Mouse (Mus musculus) gastrocnemius, adult 8-10 months (tissue): ENCODE results near the gene Acbd7. TPM values are rescaled to one million over a fixed set of nuclear protein-coding genes. Genes with fewer than 3 reads are reported as not detected.
A peak's percentile ranks its signal among the peaks of the same experiment; 100 is the strongest.

Experiments used
- DNase-seq, 2 experiments: peaks; one replicate each; pipeline ENCODE4 v3.0.0; 2022; ENCODE audit warnings: low spot score in 2 of 2
- total RNA-seq, 4 experiments: library from RNA; stranded (reverse); gene quantifications; 2 replicates each; pipeline ENCODE4 v1.2.4; 2022

The Acbd7 gene
- 1 to 10 TPM in 1 of 4 experiments, not detected in 3; 1.4 TPM for total RNA-seq

DNA sequence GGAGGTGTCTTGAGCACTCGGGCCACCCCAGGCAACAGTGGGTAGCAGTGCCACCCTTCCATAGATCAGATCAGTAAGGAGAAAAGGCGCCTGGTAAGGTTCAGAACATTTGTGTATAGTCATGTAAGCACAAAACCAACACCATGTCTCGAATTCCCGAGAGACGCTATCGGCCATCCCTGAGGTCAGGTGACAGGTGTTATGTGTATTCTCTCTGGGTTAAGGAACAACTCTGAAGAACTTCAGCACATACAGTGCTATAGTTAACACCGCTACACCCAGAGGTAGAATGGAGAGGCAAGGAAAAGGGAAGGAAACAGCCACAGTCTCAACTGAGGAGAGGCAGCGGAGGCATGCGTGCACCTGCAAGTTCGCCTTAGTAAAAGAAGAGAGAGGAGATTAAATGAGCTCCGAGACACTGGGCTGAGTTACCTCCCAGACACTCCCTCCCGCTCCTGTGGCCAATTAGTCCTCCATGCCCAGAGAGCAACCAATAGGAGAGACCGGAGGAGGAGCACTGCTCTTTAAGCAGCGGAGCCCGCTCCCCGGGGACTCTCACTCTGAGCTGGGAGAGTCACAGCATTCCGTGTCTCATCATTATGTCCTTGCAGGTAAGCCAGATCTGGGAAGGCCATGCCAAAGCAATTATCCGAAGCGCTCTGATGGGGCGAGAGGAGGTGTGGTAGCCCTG lies at the start of gene Acbd7:
Gene Acbd7, plus strand, starts transcription at position 558 of the 691 bp plus-strand sequence.
- peak in 1 of 2 experiments; percentile 10 for DNase-seq

DNA sequence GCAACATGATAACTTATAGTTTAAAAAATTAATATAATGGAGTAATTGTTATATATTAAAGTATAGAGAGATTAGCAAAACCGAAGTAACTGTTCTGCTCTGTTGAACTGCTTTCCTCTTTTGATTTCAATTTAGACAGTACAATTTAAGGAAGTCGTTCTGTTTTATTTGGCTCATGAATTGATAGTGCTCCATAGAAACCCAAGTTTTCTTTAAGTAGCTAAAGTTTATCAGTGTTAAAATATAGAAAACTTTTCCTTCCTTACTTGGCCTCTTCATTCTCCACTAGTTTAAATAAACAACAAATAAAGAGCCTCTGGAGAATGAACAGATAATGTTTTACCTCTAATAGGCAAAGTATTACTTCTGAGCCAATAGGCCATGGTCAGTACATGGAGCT lies 49.7 kb upstream of the Acbd7 start:
- no peak for DNase-seq

DNA sequence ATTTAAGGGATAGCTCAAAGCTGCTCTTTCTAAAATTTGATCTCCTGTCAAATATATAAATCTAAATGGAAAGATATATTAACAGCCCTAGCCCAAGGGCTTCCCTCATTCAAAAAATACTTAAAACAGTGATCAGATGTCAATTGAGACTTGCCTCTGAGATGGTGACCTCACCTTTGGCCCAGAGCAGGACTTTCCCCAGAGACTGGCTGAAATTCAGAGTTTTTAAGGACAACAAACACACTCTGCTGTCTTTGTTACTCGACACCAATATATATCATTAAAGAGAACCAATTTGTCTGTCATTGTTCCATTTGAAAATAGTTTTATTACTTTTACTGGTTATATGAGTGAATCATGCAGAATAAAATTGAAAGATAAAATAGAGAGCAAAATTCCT lies 46.4 kb upstream of the Acbd7 start:
- DNase-seq: no peak

DNA sequence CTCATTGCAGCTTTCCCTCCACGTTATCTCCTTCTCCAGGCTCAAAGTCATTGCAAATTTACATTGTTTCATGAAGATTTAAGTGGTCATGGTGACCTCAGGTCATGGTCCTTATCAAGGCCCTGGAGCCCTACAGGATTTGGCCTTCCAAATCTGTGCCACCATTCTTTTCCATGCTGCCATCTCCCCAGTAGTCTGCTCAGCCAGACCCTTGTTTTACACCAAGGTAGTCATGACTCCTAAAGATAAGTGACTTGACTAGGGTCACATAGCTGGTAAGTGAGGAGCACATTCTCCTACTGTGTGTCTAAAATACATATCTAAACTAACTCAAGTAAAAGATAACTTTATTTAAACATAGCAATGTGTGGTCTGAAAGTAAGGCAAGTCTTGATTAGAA lies 43.8 kb upstream of the Acbd7 start:
- no peak for DNase-seq

DNA sequence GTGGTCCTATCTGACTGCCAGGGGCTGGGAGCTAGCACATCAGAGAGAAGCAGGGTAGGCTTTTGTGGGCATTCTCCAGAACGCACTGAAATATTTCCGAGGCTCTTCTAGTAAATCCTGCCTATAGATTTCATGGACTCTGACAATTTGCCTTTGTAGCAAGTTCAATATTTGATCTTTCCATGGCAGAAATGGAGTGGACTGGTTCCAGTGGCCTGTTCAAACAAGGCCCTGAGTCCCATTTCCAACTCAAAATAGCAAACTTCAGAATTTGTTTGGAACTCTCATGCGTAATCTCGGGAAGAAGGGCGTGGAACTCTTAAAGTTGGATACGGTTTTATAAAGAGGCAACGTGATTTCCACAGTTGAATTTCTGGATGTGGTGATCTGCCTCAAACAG lies 40.1 kb upstream of the Acbd7 start:
- DNase-seq: no peak

DNA sequence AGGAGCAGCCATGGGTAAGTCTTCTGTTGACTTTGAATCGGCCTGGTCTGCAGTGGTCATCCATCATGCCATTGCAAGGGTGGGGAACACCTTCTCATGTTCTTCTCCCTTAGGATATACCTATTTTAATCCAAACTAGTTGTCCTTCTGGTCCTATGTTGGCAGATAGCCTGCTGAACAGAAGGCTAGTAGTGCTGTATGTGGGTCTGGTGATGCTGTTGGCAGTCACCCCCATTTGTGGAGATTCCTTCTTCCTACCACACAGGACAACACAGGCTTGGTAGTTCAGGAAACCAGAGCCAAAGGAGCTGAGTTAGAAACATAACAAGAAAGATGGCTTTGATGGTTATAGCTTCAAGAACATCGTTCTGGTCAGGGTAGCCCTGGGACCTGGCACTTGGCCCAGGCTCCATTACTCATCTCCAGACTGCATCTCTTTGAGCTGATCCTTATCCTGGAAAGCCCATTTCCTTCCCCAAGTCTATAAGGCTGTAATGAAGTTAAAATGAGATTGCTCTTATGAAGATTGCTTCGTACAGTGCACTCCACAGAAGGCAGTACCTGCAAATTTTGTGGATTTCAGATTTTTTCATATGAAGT lies 30.4 kb upstream of the Acbd7 start:
- peak in 1 of 2 experiments; percentile 13 for DNase-seq

DNA sequence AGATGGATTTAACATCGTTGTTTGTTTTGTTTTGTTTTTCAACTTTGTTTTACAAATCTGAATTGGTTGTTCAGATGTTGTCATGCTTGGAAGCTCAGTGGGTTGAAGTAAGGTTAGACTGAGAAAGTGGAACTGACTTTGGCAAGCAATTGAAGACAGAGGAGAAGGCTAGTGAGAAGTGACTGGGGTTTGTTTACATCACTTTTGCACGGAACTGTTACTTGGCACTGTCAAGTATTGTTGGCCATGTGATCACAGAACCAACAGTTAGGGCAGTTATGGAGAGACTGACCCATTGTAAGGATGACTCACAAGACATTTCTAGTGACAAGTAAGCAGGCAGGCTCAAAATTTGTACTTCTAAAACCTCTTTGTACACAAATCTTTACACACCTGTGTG lies 12.8 kb upstream of the Acbd7 start:
- no peak for DNase-seq

DNA sequence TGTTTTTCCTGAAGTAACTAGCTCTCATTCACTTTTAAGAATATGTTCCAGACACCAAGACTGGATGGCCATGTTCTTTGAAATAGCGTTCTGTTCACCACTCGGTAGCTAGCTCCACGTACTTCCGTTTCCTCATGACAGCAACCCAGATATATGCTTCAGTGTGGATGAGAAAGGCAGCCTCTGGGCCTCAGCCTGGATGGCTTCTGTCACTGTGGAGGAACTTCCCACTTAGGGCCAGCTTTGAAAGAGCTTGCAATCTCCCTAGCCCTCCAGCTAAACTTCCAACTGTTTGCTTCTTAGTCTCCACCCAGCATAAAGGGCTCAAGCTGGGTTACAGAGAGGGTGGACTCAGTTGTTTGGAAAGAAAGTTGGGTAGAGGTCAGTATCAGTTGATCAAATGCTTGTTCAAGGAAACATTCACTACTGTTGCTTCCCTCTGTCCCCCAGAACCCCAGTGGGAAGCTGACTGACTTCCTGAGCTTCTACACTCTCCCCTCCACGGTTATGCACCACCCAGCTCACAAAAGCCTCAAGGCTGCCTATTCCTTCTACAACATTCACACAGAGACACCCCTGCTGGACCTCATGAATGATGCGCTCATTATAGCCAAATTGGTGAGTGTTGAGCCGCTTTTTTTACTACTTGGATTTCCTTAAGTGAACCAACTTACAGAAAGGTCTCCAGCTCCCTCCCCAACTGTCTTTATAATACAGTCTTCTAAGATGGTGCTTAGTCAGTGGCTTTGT lies 11.4 kb upstream of the Acbd7 start:
- DNase-seq: no peak

DNA sequence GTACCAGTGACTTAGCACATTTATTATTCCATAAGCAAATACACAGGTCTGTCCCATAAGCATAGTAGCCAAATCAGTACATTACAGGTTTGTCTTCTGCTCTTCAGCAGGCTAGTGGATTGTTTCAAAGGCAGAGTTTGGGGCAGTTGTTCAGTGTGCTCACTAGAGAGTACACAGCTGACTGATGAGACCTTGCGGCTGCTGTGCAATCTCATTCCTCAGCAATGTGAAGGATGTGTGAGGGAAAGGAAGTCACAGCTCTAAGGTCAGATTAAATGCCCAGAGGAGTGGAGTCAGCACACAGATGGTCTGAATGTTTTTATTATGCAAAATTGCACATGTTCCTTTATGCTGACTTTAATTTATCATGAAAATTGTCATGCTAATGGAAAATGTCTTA lies 9.4 kb upstream of the Acbd7 start:
- DNase-seq: no peak

DNA sequence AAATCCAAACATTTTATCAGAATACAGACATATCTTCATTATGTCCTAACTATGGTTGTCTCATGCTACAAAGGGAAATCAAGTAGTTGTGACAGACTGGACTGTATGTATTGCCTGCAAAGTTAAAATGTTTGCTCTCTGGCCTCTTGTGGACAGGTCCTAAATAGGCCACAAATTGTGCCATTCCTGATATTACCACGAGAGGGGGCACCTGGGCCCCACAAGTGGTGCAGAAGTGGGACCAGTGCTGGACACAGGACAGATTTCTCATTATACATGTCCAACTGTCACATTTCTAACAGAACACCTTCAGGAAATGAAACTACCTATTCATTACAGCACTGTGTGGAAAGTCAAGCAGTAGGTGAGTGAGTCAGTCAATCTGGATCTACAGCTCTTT lies 8.6 kb upstream of the Acbd7 start:
- peak; percentile 35 to 43 for DNase-seq

DNA sequence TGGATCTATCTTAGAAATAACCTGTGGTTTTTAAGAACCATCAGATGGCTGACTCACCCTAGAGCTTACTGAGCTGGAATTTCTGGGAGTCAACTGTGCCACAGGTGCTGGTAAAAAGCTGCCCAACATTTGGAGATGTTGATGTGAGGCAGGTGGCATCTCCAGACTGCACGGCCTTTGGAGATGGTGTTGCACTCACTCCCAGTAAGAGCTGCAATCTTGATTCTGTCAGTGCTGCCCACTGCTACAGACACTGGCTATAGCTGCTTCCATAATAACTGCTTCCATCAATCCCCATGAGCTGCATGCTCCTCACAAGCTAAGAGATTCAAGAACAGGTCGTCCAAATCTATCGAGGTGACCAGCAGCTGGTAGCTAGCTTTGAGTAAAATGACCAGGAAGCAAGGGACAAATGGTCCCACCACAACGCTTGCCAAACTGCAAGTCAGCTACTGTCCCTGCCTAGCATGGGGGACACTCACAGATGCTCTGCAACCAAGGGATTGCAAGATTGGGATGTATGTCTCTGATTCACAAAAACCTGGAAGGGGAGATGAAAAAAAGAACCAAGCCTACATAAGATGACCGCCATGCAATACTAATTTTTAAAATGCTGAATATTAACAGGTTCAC lies 4.8 kb upstream of the Acbd7 start:
- DNase-seq: no peak

DNA sequence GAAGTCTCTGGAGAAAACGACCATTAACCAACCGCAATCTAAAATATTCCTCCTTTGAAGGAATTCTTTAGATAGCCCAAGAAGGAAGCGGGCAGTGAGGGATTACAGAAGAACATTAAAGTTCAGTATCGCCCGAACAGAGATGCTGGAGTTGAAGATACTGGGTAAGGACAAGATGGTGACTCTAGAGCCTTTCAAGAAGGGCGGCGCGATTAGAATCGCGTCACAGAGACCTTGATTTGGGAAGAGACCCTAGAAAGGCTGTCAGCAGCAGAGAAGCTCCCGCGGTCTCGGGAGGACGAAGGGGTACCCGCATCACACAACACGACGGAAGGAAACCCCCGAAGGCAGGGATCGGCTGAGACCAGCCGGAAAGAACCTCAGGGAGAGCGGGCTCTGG lies 3.9 kb upstream of the Acbd7 start:
- DNase-seq: no peak

DNA sequence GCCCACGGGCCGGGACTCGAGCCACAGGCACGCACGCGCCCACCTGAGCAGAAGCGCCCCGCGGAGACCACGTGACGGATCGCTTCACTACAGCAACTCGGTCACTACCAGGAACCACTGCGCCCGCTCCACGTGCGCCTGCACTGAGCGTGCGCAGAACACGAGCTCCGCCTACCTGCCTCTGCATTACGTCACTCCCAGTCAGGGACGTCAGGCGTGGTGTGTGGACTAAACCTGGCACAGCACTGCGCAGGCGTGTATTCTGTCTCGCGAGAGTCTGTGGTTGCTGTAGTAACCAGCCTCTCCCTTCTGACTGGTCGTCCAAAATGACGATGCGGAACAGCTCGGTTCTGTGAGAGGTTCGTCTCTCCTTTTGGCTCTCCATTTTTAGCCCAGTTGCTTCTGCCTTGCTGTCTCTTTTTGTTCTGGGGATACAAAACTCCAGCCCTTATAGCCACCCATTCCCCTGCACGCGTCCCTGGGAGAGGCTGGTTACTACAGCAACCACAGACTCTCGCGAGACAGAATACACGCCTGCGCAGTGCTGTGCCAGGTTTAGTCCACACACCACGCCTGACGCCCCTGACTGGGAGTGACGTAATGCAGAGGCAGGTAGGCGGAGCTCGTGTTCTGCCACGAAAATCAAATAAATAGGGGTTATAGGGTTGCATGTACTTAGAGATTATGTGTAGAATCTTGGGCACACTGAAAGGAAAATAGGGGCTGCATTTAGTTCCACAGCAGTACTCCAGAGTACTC lies 3.3 kb upstream of the Acbd7 start, which contains the start of gene Rpp38:
Gene Rpp38, minus strand, starts transcription at position 160 of the 759 bp plus-strand sequence.
- peak; percentile 97 for DNase-seq

DNA sequence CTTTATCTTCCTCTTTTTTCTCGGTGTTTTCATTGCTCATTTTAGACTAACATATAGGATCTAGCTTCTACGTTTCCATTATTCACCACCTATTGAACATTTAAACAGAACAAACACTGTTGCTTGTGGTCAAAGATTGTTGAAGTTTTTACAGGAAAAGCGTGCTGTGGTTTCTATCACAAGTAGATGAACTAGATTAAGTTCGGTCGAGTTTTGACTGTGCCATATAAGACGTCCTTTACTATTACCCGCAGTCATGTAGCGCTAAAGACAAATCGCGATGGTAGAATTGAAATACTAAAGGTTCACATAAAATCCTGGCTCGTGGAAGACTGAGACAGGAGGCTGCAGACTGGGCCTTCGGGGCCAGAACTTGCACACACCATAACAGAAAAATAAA lies 2.2 kb upstream of the Acbd7 start:
- DNase-seq: no peak

DNA sequence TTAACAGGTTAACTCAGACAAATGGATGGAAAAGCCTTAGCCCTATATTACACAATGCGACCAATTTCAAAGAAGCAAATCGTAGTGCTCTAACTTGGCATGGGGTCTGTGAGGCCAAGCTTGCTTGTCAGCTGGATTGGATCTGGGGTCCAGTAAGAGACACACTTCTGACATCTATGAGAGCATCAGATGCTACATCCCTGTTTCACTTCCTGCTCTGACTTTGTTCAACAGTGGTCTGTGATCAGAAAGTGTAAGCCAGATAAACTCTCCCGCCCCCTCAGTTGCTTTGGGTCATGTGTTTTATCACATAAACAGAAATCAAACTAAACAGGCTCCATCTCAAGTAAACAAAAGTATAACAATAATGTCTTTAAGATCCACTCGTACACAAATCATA lies 12.5 kb downstream of the Acbd7 start:
- DNase-seq: no peak

DNA sequence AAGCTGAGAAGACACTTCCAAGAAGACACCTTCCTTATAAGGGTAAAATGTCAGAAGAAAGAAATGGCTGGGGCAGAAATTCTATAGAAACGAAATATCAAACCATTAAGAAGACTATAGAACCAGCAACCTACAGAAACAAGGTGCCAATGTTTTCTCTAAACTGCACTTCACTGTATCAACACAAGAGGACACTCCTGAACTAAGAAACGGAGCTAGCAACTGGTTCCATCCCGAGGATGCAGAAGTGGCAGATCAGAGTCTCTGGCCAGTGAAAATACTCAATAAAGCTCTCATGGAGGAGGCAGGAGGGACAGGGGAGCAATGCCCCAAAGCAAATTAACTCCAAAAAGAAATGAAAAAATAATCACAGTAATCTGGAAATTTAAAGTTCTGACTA lies 13.0 kb downstream of the Acbd7 start:
- no peak for DNase-seq

DNA sequence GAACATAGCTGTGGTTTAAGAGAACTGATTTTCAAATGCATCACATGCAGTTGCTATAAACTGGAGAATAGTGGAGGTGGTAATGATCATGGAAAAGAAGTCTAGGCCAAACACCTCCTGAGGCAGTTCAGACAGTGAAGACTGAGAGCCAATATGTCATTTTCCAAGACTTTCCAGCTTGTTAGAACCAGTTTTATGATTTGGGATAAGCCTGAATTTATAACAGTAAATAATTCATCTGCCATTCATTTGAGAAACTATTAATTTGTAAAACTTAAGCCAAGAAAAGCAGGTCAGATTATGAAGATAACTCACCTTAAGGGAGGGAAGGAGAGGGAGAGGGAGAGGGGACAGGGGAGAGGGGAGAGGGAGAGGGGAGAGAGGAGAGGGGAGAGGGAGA lies 17.2 kb downstream of the Acbd7 start:
- DNase-seq: no peak

DNA sequence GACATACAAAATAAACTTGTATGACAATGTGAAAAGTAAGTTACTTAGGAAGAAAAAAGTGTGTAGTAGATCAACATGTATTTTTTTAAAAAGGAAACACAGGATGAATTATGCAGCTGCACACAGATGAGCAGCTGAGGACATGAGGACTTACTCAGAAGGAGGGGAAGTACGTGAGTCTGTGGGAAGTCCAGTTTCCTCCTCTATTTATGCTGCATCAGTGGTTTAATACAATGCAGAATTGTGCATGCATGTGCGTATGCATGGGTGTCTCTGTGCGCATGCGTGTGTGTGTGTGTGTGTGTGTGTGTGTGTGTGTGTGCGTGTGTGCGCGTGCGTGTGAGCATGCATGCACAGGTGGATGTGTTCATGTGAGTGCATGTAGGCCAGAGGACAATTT lies 19.8 kb downstream of the Acbd7 start:
- DNase-seq: no peak

DNA sequence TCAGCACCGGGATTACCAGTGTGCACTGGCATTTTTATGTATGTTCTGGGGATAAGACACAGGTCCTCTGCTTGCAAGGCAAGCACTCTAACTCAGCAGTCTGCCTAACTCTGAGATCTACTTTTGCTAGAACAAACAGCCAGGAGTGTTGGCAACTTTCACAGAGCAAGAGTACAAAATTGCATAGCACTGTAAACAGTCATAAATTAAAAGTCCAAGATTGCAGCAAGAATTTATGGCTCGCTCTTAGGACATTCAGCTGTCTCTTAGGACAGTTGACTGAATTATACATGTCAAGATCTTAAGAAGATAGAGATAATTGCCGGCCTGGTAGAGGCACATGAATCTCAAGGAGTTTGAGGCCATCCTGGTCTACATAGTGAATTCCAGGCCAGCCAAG lies 20.3 kb downstream of the Acbd7 start:
- DNase-seq: no peak

DNA sequence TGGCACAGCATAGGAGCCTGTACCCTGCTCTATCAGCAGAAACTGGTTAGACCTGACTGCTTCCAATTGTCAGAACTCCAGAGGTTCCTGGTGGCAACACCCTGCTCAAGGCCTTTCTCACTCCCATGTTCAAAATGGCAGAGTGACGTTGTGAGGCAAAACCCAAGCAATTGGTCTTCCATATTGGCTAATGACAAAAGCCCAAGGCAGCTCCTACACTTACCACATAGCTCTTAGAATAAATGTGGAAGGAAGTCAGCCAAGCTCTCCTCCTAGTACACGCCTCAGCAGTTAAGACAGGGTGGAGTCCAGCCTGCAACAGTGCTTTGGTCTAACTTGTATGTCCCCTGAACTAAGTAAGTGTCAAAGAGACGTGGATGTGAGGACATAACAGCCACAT lies 21.9 kb downstream of the Acbd7 start:
- DNase-seq: no peak

DNA sequence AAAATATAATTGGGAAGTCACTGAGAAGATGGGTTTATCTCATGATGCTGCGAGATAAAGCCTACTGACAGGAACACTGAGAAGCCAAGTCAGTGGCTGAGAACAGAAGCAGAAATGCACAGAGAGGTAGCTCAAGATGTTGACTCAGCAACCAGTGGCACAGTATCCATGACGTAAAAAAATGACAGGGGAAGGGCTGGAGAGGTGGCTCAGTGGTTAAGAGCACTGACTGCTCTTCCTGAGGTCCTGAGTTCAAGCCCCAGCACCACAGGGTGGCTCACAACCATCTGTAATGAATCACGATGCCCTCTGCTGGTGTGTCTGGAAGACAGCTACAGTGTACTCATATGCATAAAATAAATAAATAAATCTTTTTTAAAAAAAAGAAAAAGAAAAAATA lies 25.1 kb downstream of the Acbd7 start:
- no peak for DNase-seq
